Mouse (Mus musculus) T-cell, adult 2 months (primary cell): ENCODE results near the gene Klhl26.

ENCODE experiments used
- DNase-seq: peaks from one replicate; pipeline ENCODE4 v3.0.0; 2022; ENCODE audit warnings: low spot score

The Klhl26 gene

GRCm38 (mm10) chr8:70445988-70446387 is 30.8 kb downstream of the Klhl26 start:
- no peak for DNase-seq

DNA sequence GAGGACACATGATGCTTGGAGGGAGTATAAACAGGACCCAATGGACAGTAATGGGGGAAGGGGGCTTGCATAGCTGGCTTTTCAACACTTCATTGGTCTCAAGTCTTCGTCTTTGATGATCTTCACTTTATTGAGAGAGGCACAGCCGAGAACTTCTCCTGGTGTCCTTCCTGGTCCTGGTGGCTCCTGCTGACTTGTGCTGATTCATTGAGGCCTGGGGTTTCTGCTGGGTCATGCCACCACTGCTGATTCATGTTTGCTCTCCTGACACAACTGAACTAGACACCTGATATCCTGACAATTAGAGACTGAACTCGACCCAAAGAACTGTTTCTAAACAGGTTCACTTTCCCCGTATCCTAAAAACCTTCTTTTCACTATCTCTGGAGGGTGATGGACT is 33.4 kb downstream of the Klhl26 start:
- DNase-seq = no peak

DNA sequence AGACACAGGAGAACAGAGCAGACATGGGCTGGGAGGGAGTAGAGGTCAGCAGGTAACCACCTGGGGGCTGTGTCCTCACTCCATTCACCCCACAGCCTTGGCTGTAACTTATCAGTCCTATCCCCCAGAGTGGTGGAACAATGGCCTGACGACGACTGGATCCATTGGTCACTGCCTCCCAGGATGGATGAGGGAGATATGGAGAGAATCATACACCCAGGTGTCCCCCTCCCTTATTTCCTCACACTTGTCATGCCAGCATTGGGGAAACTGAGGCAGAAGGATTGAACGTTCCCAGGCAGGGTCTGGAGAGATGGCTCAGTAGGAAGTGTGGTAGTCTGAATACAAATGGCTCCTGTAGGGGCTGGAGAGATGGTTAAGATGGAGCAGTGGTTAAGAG is 35.2 kb downstream of the Klhl26 start:
- no peak for DNase-seq

DNA sequence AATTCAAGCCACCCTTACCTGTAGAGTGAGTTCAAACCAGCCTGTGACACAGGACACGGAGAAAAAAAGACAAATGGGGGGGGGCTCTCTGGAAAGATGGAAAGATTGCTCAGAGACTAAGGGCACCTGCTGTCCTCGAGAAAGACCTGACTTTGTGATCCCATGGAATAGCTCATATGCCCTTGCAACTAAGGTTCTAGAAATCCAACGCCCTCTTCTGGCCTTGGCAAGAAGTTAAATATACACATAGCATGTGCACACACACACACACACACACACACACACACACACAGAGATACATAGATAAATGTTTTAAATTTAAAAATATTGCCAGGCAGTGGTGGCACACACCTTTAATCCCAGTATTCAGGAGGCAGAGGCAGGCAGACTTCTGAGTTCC is 36.5 kb downstream of the Klhl26 start:
- no peak for DNase-seq

GRCm38 (mm10) chr8:70439848-70440179 is 37.0 kb downstream of the Klhl26 start:
- DNase-seq = no peak

DNA sequence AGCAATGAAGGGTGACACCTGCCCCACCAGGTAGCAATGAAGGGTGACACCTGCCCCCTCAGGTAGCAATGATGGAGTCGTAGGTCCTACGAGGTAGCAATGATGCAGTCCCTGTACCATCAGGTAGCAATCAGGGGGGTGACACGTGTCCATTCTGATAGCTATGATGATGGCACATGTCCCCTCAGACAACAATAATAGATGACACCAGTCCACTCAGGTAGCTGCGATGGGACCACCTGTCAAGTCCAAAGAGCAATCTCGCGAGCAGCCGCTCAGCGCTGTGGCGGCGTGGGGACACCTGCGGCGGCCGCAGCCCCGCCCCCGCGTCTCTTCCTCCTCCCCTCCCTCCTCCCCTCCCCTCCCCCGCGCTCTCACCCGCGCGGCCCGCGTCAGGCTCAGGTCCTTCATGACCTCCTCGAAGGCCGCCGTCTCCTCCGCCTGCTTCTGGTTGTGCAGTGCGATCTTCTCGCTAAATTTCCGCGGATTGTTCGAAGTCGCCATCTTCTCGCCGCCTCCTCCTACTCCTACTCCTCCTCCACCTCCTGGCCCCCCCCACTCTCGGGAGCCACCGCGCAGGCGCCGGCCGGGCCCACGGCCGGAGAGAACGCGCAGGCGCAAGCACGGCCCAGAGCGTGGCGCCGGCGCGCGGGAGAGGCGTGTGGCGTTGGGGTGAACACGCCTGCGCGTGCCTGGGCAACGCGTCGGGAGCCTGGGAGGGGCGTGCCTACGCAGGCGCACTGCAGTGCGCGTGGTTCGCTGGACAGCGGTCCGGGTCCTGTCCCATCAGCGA is 37.5 kb downstream of the Klhl26 start, which contains the start of gene Crtc1:
Crtc1 (minus strand) TSS at position 525 of the 793 bp plus-strand sequence.
- peak; percentile 99 for DNase-seq

DNA sequence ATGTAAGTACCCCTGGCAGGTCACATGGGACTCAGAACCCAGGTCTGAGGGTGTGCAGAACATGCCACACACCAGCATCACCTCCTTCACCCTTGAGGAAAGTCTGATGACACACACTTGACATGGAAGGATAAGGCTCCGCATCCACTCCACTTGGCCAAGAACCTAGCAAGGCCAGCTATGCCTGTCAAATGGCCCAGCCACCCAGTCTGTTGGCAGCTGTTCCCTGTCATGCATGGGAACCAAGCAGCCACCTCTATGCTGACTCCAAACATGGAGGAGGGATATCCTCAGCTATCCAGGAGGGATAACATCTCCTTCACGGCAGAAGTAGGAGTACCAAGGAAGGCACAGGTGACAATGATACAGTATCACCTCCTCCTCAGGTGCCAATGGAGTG is 38.3 kb downstream of the Klhl26 start:
- no peak for DNase-seq

DNA sequence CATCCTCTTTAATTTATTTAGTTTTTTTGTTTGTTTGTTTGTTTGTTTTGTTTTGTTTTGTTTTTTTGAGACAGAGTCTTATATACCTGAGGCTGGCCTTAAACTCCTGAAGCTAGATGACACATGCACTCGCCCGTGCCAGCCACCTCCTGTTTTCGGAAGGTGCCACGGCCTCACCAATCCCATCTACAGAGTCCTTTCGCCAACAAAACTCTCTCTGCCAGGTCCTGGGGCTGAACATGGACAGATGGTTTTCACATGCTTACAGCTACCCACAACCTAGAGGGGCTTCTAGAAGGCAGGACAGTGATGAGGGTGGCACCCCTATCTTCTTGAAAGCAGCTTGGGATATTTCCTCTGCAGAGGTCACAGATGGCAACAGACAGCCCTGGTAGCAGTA is 41.6 kb downstream of the Klhl26 start:
- DNase-seq = no peak

- DNase-seq = no peak
Observed at GRCm38 (mm10) chr8:70432991-70433536, 43.7 kb downstream of the Klhl26 start.

GRCm38 (mm10) chr8:70431213-70431612 is 45.6 kb downstream of the Klhl26 start:
- DNase-seq = no peak

- DNase-seq = peak; percentile 13
Observed at GRCm38 (mm10) chr8:70426300-70426907, 50.4 kb downstream of the Klhl26 start.

DNA sequence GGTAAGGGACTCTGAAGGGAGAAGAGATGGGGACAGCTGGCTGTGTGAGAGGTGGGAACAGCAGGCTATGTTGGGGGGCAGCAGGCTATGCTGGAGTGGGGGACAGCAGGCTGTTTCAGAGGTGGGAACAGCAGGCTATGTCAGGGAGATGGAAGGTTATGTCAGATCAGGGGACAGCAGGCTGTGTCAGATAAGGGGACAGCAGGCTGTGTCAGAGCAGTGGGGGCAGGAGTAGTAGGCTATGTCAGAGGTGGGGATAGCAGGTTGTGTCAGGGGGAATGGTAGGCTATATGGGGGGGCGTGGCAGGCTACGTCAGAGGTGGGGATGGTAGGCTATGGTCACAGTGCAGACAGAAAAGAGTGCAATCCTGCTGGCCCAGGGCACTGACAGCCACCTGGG is 54.0 kb downstream of the Klhl26 start:
- no peak for DNase-seq

DNA sequence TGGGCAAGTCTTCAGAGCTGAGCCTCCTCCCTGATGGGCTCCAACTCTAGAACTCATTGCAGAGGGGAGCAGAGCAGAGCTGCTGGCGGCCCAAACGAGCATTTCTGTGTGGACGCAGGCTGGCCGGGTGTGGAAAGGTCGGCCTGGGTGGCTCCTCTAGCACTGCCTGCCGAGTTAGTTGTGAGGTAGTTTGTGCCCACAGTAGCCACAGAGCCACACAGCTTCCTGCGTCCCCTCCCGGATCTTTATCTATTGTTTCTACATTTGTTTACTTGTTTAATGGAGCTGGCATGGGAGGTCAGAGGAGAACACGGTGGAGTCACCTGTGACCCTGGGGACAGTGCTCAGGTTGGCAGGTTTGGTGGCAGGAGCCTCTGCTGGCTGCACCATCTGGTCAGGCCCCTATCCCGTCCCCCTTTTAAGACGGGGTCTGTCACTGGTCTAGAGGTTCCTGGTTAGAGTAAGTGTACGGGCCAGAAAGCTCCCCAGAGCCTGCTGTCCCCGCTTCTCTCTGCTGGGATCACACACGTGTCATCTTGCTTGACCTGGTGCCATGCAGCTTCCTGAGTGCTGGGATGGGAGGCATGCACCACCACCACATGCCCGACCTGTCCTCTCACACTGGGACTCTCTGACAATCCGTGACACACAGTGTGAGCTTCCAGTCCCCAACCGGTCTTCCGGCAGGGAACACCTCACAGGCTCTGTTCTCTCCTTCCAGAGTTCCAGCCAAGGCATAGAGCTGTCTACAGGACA is 55.2 kb downstream of the Klhl26 start:
- no peak for DNase-seq

- DNase-seq = no peak
Observed at GRCm38 (mm10) chr8:70419879-70420643, 56.7 kb downstream of the Klhl26 start.

- DNase-seq = no peak
Observed at GRCm38 (mm10) chr8:70418954-70419353, 57.8 kb downstream of the Klhl26 start.

DNA sequence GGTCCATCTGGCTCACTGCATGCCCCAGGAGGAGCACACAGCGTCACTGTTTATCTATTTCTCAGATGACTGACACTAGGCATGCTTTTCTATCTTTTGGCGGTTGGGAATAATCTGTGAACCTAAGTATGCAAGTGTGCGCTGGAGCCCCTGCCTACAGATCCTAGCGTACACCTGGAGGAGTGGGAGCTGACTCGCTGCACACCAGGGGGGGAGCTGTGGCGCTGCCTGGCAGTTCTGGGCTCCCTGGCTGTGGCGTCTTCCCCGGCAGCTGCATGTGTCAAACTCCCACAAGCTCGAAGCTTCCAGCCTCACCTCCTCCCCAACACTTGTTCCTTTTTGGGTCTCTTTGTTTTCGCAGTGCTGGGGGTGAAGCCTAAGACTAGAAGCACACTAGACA is 58.9 kb downstream of the Klhl26 start:
- DNase-seq = no peak

DNA sequence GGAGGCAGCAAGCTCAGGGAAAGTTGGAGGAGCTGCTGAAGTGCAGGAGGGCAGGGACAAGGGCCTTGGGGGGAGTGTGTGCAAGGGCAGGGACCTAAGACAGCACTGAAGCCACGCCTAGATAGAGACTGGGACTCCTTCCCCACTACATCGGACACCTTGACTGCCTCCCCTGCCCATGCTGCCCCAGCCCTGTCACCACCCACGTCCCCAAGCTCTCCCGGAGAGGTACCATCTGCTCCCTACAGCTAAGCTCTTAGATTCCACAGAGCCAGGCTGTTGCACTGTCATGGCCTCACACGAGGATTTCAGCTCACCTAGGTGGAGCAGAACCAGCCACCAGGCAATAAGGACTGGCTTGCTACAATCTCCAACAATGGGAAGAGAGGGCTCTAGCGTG is 59.8 kb downstream of the Klhl26 start:
- no peak for DNase-seq

DNA sequence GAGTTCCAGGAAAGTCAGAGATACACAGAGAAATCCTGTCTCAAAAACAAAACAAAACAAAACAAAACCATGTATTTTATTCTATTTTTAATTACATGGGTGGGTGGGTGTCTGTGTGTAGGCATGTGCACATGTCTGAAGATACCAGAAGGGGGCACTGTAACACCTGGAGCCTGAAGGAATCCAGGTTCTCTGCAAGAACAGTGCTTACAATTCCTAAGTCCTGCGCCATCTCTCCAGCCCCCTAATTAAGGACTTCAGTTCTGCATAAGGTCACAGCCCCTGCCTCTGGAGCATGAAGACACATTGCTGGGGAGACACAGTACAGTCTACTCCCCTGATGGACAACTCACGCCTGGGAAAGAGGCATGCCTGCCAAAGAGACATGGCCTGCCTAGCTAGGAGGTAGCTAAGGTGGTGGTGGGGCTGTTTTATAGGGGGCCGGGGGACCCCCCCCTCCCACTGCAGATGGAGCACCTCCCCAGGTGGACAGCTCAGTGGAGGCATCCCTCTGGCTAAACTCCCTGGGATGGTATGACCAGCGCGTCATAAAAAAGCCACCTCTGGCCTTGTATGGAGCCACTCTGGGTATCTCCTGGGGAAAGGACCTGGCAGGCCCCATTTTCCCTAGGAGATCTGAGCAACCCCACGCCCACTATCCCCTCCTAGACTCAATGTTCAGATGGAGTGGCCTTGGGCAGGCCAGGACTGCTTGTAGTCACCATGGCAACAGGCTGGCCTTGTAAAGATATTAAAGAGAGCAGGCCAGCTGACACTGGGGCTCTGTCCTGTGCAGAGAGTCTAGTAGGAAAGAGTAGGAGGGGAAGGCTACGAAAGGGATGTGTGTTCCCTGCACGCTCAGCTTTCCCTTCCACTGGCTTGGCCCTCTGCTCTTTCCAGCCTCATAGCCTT is 61.0 kb downstream of the Klhl26 start:
- DNase-seq = peak; percentile 14

DNA sequence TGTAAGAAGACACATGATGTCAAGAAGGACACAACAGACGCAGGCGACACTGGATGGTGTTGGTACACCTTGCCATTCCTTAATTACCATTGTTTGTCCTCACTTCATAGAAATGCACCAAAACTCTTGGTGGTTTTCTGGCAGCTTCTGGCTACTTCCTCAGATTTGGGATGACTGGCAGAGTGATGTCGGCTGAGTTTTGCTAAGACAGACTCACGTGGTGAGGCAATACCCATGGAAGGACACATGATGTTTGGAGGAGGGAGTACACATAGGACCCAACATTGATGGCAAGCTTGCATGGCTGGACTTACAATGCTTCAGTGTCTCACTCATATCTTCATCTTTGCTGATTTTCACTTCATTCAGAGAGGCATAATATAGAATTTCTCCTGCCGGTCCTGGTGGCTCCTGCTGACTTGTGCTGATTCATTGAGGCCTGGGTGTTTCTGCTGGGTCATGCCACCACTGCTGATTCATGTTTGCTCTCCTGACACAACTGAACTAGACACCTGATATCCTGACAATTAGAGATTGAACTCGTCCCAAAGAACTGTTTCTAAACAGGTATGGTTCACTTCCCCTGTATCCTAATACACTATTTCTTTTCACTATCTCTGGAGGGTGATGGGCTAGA is 62.3 kb downstream of the Klhl26 start:
- no peak for DNase-seq

- no peak for DNase-seq
Observed at GRCm38 (mm10) chr8:70410281-70410680, 66.5 kb downstream of the Klhl26 start.
